Mouse (Mus musculus) embryonic facial prominence, embryonic 10.5 days (tissue): ENCODE measurements at regions not wholly inside any gene's neighbourhood (a gene's known extent, or its start where the extent isn't known, plus 50 kb on each side); places are given as distances from the start of the nearest gene placed in this dataset.

Experiments
- DNase-seq: peaks from one replicate; pipeline ENCODE4 v3.0.0-alpha.2; 2017; ENCODE audit warnings: low spot score
- H3K27ac ChIP-seq: fragments of 300-500 bp; sonication (generic); replicated peaks from 2 replicates; pipeline ENCODE4 v1.5.1; 2016; ENCODE audit warnings: mild to moderate bottlenecking
- H3K27me3 ChIP-seq: fragments of 300-500 bp; sonication (generic); replicated peaks from 2 replicates; pipeline ENCODE4 v1.6.1; 2016; ENCODE audit warnings: low read depth, mild to moderate bottlenecking; ENCODE audit not compliant: poor library complexity, severe bottlenecking
- H3K36me3 ChIP-seq: fragments of 300-500 bp; sonication (generic); replicated peaks from 2 replicates; pipeline ENCODE4 v1.6.1; 2016; ENCODE audit warnings: mild to moderate bottlenecking, moderate library complexity
- H3K4me1 ChIP-seq: fragments of 300-500 bp; sonication (generic); 2 replicates; pipeline ENCODE4 v1.6.1; 2016
- H3K4me3 ChIP-seq: fragments of 300-500 bp; sonication (generic); 2 replicates; pipeline ENCODE4 v1.5.1; 2016; ENCODE audit warnings: mild to moderate bottlenecking, moderate library complexity
- H3K9me3 ChIP-seq: fragments of 300-500 bp; sonication (generic); 2 replicates; pipeline ENCODE4 v1.6.1; 2016; ENCODE audit warnings: mild to moderate bottlenecking
- WGBS: fragments of 180-500 bp; shearing (Covaris S2); methylation state at CpG from one replicate; pipeline ENCODE4 v1.1.7; 2016; 5-methylcytosine and 5-hydroxymethylcytosine counted together

DNA sequence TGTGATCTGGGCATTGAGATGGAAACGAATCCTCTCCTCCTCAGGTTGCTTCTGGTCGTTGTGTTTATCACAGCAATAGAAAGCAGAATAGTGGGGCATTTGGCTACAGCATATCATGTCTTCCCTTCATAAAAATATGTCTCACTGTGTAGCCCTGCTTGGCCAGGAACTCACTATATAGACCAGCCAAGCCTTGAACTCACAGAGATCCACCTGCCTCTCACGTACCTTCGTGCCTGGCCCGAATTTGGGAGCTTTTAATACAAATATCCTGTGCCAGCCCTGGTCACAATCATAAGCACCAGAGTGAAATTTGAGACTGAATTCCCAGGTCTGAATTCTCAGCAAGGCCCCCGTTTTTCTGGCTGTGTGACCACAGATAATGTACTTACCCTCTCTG, 87.7 kb upstream of the Pgrmc2 start:
- no peak for DNase-seq
- Histone ChIP-seq H3K9me3 (no peaks in the 10 kb centered on the region), H3K27ac (no peak overlapping the region), H3K4me1 (no peaks in the 10 kb centered on the region), H3K27me3 (no peaks in the 10 kb centered on the region), H3K36me3 (no peaks in the 10 kb centered on the region), H3K4me3 (no peak overlapping the region)
- 73% methylated on average over 6 of the region's 6 CpGs for WGBS

DNA sequence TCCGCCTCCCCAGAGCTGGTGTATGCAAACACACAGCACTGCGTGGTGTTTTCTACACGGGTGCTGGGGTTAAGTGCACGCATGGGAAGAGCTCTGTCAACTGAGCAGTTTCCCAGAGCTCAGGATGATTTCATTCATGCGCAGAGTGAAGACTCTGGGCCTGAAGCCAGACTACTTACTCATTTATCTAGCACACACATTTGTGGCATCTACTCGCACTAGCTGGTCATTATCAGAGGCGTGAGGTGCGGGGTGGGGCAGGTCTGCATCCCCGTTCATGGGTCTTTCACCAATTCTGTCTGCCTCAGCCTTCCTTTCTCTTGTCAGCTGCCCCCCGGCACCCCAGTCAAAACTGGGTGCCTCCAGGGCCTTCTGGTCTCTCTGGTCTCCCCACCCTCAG, 86.6 kb upstream of the Pgrmc2 start:
- Histone ChIP-seq H3K27me3 (no peaks in the 10 kb centered on the region), H3K4me3 (no peak overlapping the region), H3K27ac (no peak overlapping the region), H3K9me3 (no peaks in the 10 kb centered on the region), H3K4me1 (no peaks in the 10 kb centered on the region), H3K36me3 (no peaks in the 10 kb centered on the region)
- 90% methylated on average over 10 of the region's 10 CpGs for WGBS
- no peak for DNase-seq

DNA sequence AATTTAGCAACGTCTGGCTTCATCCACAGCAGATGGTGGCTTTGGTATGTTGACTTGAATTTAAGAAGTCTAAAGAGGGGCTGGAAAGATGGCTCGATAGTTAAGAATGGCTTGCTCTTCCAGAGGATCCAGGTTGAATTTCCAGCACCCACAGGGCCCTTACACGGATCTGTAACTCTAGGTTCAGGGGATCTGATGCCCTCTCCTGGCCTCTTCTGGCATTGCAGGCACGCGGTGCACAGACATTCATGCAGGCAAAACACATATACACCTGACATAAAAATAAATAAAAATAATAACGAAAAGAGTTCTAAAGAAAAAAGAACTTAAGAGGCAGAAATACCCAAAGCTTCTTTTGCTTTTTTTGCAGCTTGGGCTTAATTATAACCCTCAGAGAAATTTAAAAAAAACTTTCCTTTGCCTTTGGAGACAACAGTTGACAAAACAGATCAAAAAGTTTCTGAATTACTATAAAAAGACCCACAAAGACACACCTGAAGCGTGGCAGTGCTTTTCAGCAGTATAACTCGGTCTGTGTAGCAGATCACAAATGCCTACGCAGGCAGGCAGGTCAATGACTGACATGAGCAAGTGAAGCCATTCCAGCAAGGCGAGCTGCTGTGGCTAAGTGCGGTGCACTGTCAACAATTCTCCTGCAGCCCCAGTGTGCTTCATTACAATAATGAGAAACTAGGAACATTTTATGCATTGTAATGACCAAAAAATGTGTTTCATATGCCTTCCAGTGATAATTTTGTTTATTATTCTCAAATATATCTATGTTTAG, 85.5 kb upstream of the Pgrmc2 start:
- DNase-seq, result no peak
- Histone ChIP-seq H3K4me3 (no peak overlapping the region), H3K36me3 (no peaks in the 10 kb centered on the region), H3K27me3 (no peaks in the 10 kb centered on the region), H3K27ac (no peak overlapping the region), H3K9me3 (no peaks in the 10 kb centered on the region), H3K4me1 (no peaks in the 10 kb centered on the region)
- 82% methylated on average over 11 of the region's 11 CpGs for WGBS

DNA sequence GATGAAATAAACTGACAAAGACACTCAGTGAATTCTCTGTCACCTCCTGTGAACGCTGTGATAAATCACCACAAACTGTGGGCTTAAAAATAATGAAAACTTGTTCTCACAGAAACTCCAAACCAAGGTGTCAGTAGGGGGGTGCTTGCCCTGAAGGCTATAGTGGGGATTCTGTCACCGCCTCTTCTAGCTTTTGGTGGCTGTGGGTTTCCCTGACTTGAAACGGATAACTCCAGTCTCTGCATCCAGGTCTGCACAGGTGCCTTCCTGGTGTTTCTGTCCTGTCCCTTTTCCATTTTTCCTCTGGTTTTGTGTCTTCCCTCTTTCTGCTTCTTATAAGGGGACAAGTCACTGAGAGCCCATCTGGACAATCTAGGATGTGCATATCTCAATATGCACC, 84.6 kb upstream of the Pgrmc2 start:
- H3K27ac ChIP-seq, result no peak overlapping the region
- no peaks in the 10 kb centered on the region for H3K36me3 ChIP-seq
- H3K4me3 ChIP-seq, result no peak overlapping the region
- 92% methylated on average over 3 of the region's 3 CpGs for WGBS
- no peak for DNase-seq
- H3K27me3 ChIP-seq, result no peaks in the 10 kb centered on the region
- H3K9me3 ChIP-seq, result no peaks in the 10 kb centered on the region
- H3K4me1 ChIP-seq, result no peaks in the 10 kb centered on the region

DNA sequence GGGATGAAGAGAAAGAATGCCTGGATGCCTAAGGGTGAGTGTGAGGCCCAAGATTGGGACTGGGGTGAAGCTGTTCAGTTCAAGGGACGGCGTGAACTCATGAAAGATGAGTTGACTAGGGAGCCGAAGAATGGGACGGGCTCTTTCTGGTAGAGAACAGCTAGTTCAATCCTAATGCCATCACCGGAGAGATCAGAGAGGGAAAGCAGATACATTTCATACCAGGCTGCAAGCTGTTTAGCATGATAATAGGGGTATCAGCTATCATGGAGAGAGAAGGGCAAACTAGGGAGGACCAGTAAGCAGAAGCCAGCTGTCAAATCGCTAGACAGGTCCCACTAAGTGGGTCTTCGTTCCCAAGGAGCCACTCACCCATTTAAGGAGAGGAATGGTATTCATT, 81.9 kb upstream of the Pgrmc2 start:
- H3K9me3 ChIP-seq, result no peaks in the 10 kb centered on the region
- H3K27me3 ChIP-seq, result no peaks in the 10 kb centered on the region
- no peaks in the 10 kb centered on the region for H3K4me1 ChIP-seq
- WGBS, result 91% methylated on average over 7 of the region's 7 CpGs
- H3K4me3 ChIP-seq, result no peak overlapping the region
- no peaks in the 10 kb centered on the region for H3K36me3 ChIP-seq
- DNase-seq, result no peak
- no peak overlapping the region for H3K27ac ChIP-seq

DNA sequence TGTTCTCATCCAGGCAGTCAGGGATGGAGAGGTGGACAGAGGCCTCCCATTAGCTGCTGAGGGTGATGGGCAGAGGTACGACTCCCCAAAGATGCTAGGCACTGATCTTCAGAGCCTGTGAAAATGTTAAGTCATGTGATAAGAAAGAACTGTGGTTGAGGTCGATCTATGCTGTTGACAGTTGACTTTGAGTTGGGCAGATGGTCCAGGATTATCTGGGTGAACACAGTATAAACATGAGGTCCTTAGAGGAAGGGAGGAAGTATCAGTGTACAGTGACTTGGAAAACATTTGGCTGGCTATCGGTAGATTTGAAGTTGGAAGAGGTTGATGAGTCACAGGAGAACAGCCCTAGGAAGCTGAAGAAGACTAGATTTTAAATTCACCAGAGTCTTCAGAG, 80.9 kb upstream of the Pgrmc2 start:
- no peak overlapping the region for H3K27ac ChIP-seq
- H3K9me3 ChIP-seq, result no peaks in the 10 kb centered on the region
- H3K36me3 ChIP-seq, result no peaks in the 10 kb centered on the region
- H3K4me3 ChIP-seq, result no peak overlapping the region
- H3K4me1 ChIP-seq, result no peaks in the 10 kb centered on the region
- no peaks in the 10 kb centered on the region for H3K27me3 ChIP-seq
- DNase-seq, result no peak
- WGBS, result 86% methylated on average over 3 of the region's 3 CpGs

DNA sequence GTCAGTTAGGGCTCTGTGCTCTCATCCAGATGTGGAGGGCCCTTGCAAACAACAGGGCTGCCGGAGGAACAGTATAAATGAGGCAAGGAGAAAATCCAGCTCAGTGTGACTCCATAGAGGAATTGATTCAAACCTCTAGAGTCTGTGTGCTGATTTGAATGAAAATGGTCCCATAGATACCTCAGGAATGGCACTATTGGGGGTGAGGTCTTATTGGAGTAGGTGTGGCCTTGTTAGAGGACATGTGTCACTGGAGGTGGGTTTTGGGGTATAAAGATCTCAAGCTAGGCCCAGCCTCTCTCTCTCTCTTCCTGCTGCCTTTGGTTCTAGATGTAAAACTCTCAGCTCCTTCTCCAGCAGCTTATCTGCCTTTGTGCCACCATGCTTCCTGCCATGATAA, 79.7 kb upstream of the Pgrmc2 start:
- DNase-seq, result no peak
- no peak overlapping the region for H3K27ac ChIP-seq
- H3K4me3 ChIP-seq, result no peak overlapping the region
- H3K9me3 ChIP-seq, result no peaks in the 10 kb centered on the region
- H3K27me3 ChIP-seq, result no peaks in the 10 kb centered on the region
- H3K4me1 ChIP-seq, result peaks cover 5% of the 10 kb centered on the region; the same call in 1 of the 2 replicates
- 93% methylated on average over 1 of the region's 1 CpGs for WGBS
- H3K36me3 ChIP-seq, result no peaks in the 10 kb centered on the region

DNA sequence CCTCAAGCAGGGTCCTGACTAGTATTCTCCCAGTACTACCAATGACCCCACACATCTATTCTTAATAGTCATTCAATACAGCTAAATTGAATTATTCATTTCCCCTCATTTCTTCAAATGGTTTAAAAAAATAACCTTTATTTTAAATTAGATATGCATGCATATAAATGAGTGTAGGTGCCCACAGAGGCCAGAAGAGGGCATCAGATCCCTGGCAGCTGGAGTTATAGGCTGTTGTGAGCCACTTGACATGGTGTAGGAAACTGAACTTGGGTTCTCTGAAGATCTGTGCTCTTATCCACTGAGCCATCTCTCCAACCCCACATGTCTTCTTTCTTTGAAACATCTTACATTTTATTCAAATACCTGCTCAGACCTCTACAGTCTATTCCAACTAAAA, 77.8 kb upstream of the Pgrmc2 start:
- H3K9me3 ChIP-seq, result no peaks in the 10 kb centered on the region
- no peaks in the 10 kb centered on the region for H3K27me3 ChIP-seq
- H3K4me1 ChIP-seq, result peaks cover 5% of the 10 kb centered on the region; the same call in 1 of the 2 replicates

DNA sequence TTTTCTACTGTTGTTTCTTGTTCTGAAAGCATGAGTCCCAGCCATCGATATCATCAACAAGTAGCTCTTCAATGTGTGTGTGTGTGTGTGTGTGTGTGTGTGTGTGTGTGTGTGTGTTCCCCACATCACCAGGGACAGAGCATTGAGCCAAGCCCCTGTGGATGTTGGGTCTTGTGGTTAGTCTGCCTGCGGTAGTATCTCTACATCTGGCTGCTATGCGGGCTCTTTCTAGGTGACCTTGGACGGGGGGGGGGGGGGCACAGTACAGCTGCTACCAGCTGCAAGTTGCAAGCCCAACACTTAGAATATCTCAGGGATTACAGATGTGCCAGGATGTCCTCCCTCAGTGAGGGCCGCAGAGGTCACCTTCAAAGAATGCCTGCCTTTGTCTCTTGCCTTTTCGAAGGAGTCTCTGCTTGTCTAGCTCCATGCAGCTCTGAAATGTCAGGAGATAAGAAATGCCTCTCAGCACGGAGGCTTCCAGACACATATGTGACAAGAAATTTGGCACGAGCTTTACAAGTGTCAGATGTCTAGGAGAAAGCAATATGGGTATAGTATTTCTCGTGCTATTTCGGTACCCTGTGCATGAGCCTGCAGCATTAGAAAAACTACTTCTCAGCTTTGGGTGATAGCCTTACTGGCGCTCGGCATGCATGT, 75.6 kb upstream of the Pgrmc2 start:
- WGBS, result 55% methylated on average over 12 of the region's 12 CpGs
- H3K27me3 ChIP-seq, result no peaks in the 10 kb centered on the region
- H3K27ac ChIP-seq, result no peak overlapping the region
- no peak for DNase-seq
- no peaks in the 10 kb centered on the region for H3K36me3 ChIP-seq
- no peak overlapping the region for H3K4me3 ChIP-seq
- peaks cover 5% of the 10 kb centered on the region; the same call in 1 of the 2 replicates for H3K4me1 ChIP-seq
- no peaks in the 10 kb centered on the region for H3K9me3 ChIP-seq

More for the DNA sequence above, 77.8 kb upstream of the Pgrmc2 start:
- no peak overlapping the region for H3K4me3 ChIP-seq
- DNase-seq, result no peak
- no peaks in the 10 kb centered on the region for H3K36me3 ChIP-seq
- no peak overlapping the region for H3K27ac ChIP-seq

DNA sequence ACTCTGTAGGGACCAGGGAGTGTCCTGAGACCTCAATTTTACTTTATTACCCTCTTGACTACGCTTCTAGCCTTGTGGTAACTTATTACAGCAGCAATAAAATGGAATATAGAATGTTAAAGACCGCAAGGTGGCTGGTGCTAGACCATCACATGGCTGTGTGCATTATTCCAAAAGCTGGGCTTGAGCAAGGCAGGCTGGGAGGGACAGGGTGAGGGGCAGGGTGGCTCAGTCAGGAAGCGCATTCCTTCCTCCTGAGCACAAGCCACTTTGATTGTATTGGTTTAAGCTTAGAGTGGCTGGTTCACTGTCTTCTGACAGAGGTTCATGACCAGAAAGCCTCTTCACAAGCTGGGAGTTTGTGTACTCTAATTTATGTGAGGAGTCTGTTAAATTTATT, 74.6 kb upstream of the Pgrmc2 start:
- H3K27me3 ChIP-seq, result no peaks in the 10 kb centered on the region
- no peak overlapping the region for H3K27ac ChIP-seq
- H3K4me1 ChIP-seq, result peaks cover 5% of the 10 kb centered on the region; the same call in 1 of the 2 replicates
- no peaks in the 10 kb centered on the region for H3K9me3 ChIP-seq
- no peaks in the 10 kb centered on the region for H3K36me3 ChIP-seq
- no peak overlapping the region for H3K4me3 ChIP-seq
- no peak for DNase-seq
- WGBS, result 92% methylated on average over 3 of the region's 3 CpGs

DNA sequence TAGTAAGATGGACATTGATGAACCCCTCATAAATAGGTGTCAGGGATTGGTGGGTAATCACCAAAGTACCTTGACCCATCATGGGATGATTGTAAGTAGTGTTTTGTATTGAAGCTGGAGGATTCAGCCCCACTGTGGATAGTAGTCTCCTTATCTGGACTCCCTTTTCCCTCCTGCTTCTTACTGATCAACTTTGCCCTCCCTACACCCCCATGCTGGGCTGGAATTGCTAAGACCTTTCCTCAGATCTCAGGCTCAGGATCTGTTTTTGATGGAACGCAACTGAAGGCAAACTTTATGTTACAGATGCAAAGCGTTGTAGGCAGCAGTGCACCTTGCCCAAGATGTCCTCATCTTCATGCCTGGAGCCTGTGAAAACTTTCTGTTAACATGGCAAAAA, 73.7 kb upstream of the Pgrmc2 start:
- no peak overlapping the region for H3K4me3 ChIP-seq
- H3K36me3 ChIP-seq, result no peaks in the 10 kb centered on the region
- H3K27me3 ChIP-seq, result no peaks in the 10 kb centered on the region
- H3K27ac ChIP-seq, result no peak overlapping the region
- WGBS, result 92% methylated on average over 2 of the region's 2 CpGs
- no peaks in the 10 kb centered on the region for H3K9me3 ChIP-seq
- H3K4me1 ChIP-seq, result peaks cover 5% of the 10 kb centered on the region; the same call in 1 of the 2 replicates
- DNase-seq, result no peak

DNA sequence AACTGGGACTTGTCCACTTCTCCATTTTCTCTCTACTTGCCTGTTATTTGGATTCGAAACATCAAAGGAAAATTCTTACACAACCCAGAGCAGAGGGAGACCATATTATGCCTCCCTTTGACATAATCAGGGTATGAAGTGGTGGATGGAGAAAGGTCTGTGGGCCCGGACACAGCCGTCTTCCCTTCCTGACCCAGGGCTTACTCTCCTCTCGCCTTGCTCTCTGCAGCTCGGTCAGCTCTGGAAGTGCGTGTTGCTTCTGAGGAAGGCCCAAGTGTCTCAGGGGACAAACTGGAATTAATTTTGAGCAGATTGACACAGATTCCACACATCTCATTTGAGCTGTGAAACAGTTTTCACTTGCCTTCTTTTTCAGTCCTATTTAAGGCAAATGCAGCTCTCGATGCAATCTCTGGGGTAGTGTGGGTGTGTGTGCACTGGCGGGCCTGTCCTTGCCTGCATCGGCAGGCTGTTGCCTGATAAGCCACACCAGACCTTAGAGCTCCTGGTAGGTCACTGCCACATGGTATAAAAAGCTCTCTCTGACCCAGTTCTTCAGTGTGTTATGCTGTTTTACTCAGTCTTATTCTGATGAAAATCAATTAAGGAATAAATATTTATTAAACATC, 72.4 kb upstream of the Pgrmc2 start:
- WGBS, result 74% methylated on average over 9 of the region's 9 CpGs
- H3K9me3 ChIP-seq, result no peaks in the 10 kb centered on the region
- no peak for DNase-seq
- H3K4me3 ChIP-seq, result no peak overlapping the region
- no peaks in the 10 kb centered on the region for H3K36me3 ChIP-seq
- H3K27me3 ChIP-seq, result no peaks in the 10 kb centered on the region
- H3K27ac ChIP-seq, result no peak overlapping the region
- H3K4me1 ChIP-seq, result peaks cover 5% of the 10 kb centered on the region; the same call in 1 of the 2 replicates

DNA sequence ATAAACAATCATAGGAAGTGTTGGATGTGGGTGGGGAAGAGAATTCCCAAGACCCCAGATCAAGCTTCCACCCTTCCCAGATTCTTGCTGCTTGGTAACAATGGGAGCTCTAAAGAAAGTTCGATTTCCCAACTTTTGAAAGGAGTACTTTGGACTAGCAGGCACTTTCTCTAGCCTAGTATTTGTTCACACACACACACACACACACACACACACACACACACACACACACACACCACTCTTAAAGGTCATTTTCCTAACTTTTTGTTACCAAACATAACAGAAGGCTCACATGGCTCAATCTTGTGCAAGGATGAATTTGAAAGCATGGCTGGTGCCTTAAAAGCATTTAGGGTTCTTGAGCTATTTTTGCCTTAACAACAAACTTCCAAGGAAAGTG, 71.6 kb upstream of the Pgrmc2 start:
- Histone ChIP-seq H3K9me3 (no peaks in the 10 kb centered on the region), H3K4me1 (peaks cover 5% of the 10 kb centered on the region; the same call in 1 of the 2 replicates), H3K27ac (no peak overlapping the region), H3K36me3 (no peaks in the 10 kb centered on the region), H3K4me3 (no peak overlapping the region), H3K27me3 (no peaks in the 10 kb centered on the region)
- WGBS, result 89% methylated on average over 1 of the region's 1 CpGs
- DNase-seq, result no peak
